Mouse (Mus musculus) T-helper 1 cell (primary cell): ENCODE measurements around the gene Cyb561d1.
"Not testable (repeated sequence)": the region's sequence is repeated elsewhere in the genome, so short reads cannot be mapped to it uniquely, and the experiment has no call there.

Experiments
- in situ Hi-C: fragments of 300-600 bp; cut with MboI, MseI; formaldehyde crosslinking; loops from one replicate; pipeline ENCODE4 v1.15.1; 2025; ENCODE audit warnings: high pct_unique_total_duplicates

Gene Cyb561d1

GRCm38 (mm10) chr3:108200329-108201323 is at the start of gene Cyb561d1:
Cyb561d1 (minus strand) TSS chr3:108201212.
- in situ Hi-C loops = no loop called here

- in situ Hi-C loops = no loop called here
These were observed 45.8 kb upstream of the Cyb561d1 start for GRCm38 (mm10) chr3:108246857-108247256.

- in situ Hi-C loops = no loop called here
These were observed 40.3 kb upstream of the Cyb561d1 start for GRCm38 (mm10) chr3:108241243-108241839.

- in situ Hi-C loops = not testable (repeated sequence)
These were observed 36.6 kb upstream of the Cyb561d1 start for GRCm38 (mm10) chr3:108237474-108238102.

GRCm38 (mm10) chr3:108231646-108232045 is 30.6 kb upstream of the Cyb561d1 start:
- in situ Hi-C loops = no loop called here

GRCm38 (mm10) chr3:108227521-108227920 is 26.5 kb upstream of the Cyb561d1 start:
- in situ Hi-C loops = no loop called here

GRCm38 (mm10) chr3:108226558-108227350 is 25.7 kb upstream of the Cyb561d1 start, which contains the start of gene Sypl2:
Sypl2 (minus strand) TSS chr3:108226648.
- in situ Hi-C loops = no loop called here

GRCm38 (mm10) chr3:108225711-108226557 is 24.9 kb upstream of the Cyb561d1 start:
- in situ Hi-C loops = no loop called here

- in situ Hi-C loops = no loop called here
These were observed 19.6 kb upstream of the Cyb561d1 start for GRCm38 (mm10) chr3:108220661-108221060.

GRCm38 (mm10) chr3:108214734-108215133 is 13.7 kb upstream of the Cyb561d1 start:
- in situ Hi-C loops = no loop called here

- in situ Hi-C loops = no loop called here
These were observed 11.4 kb upstream of the Cyb561d1 start for GRCm38 (mm10) chr3:108212406-108212805.

GRCm38 (mm10) chr3:108211845-108212244 is 10.8 kb upstream of the Cyb561d1 start:
- in situ Hi-C loops = no loop called here

- in situ Hi-C loops = no loop called here
These were observed 9.7 kb upstream of the Cyb561d1 start, which contains the start of gene Atxn7l2 for GRCm38 (mm10) chr3:108210771-108211139. Atxn7l2 (minus strand) TSS chr3:108210934.

GRCm38 (mm10) chr3:108209946-108210770 is 9.1 kb upstream of the Cyb561d1 start:
- in situ Hi-C loops = no loop called here

GRCm38 (mm10) chr3:108209536-108209935 is 8.5 kb upstream of the Cyb561d1 start:
- in situ Hi-C loops = no loop called here

GRCm38 (mm10) chr3:108209001-108209400 is 8.0 kb upstream of the Cyb561d1 start:
- in situ Hi-C loops = no loop called here

- in situ Hi-C loops = no loop called here
These were observed 5.8 kb upstream of the Cyb561d1 start for GRCm38 (mm10) chr3:108206731-108207375.

- in situ Hi-C loops = no loop called here
These were observed 4.6 kb upstream of the Cyb561d1 start for GRCm38 (mm10) chr3:108205601-108206000.

GRCm38 (mm10) chr3:108204470-108204869 is 3.5 kb upstream of the Cyb561d1 start:
- in situ Hi-C loops = no loop called here
